Mouse (Mus musculus): ENCODE measurements around the gene Nol7.

Nol7 gene

DNA sequence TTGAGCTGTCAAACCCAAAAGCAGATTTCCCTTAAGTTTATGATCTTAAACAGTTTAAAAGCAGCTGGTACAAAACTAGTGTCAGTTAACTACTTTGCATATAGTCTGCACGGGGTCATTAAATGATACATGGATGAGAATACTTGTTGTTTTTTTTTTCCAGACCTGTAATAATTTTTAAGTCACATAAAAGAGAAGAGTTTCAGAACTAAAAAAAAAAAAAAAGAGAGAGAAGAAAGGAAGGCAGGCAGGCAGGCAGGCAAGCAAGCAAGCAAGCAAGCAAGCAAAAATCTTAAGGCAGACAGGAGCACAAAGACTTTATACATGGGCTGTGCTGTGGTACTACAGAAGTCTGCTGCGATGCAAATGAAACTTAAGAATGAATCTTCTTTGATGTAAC is 35.2 kb downstream of the Nol7 start:
- DNase-seq (ENCODE audit: low spot score) = no peak

DNA sequence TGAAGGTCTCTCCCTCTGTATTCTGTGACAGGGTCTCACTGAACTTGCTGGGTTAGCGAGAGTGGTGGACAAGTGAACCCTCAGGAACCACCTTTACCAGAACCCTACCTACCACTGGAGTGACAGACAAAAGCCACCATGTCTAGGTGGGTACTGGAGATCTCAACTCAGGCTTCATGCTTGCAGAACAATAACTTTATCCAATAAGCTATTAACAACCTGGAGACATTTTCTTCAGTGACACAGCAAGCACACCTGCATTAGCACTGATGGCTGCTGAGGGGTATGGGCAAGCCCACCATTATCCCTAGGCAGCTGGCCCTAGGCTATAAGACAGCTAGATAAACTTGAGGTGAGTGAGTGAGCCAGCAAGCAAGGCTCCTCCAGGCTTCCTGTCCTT is 42.2 kb downstream of the Nol7 start:
- no peak for DNase-seq (ENCODE audit: low spot score)

DNA sequence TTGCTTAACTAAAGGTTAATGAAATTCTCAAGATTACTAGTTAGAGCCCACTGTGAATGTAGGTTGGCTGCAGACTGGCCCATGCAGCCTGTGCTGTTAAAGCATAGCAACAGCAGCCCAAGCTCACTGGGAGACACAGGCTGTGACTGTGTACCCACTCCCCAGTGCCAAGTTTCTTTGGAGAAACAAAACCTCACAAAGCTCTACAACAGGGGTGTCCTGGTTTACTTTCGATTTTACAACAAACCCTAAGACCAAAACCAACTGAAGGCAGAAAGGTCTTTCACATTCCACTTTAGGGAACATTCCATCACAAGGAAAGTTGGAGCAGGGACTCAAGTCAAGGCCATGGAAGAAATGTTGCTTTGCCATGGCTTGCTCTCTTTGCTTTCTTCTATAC is 44.4 kb downstream of the Nol7 start:
- DNase-seq (ENCODE audit: low spot score) = no peak

DNA sequence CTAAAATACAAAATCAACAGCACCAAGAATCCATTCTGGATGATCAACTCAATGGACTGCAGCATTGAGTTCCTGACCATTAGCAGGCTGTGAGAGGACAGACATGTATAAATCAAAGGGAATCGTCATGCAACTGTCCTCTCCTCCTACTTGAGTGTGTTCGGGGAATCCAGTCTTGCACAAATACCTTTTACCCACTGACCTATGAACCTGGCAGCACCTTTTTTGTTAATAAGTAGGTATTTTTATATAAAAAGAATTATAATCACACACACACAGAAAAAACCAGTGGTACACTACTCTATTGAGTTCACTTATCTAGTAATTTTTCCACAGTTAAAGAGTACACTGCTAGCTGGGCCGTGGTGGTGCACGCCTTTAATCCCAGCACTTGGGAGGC is 45.5 kb downstream of the Nol7 start:
- DNase-seq (ENCODE audit: low spot score) = no peak

DNA sequence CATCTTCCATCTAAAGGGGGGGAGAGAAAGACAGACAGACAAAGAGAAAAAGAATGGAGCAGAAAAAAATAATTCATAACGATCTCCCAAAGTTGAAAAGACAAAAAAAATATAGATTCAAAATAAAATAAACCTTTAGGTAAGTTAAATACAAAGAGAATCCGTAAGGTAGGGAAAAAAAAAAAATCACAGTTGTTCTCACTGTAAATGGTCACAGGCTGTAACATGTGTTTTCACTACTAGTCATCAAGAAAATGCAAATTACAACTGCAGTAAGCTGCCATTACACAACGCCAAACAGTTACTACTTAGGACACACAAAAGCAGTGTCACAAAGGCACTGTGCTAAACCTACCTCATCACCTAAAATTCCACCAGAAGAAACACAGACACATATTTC is 46.5 kb downstream of the Nol7 start:
- no peak for DNase-seq (ENCODE audit: low spot score)

DNA sequence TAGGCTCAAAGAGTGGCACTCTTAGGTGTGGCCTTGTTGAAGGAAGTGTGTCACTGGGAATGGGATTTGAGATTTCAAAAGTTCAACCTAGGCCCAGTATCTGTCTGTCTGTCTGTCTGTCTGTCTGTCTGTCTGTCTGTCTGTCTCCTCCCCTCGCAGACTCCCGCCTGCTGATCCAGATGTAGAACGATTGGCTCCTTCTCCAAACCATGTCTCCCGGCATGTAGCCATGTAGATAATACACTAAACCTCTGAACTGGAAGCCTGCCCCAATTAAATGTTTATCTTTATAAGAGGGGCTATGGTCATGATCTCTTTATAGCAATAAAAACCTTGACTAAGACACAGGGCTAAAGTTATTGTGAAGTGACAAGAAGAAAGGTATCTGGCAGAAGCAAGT is 47.6 kb downstream of the Nol7 start:
- DNase-seq (ENCODE audit: low spot score) = no peak

DNA sequence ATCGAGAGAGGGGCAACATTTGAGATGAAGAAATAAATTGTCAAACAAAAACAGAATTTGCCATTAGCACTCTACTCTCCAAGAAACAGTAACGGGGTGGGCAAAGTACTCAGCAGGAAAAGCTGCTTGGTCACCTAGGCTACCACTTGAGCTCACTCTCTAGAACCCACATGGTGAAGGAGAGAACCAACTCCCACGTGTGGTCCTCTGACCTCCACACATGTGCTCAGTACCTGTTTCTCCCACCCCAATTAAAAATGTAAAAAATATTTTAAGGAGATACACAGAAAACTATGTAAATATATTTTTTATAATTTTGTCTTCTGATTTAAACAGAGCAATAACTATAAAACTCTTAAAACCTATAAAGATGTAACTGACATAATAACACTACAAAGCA is 49.5 kb downstream of the Nol7 start:
- DNase-seq (ENCODE audit: low spot score) = no peak

DNA sequence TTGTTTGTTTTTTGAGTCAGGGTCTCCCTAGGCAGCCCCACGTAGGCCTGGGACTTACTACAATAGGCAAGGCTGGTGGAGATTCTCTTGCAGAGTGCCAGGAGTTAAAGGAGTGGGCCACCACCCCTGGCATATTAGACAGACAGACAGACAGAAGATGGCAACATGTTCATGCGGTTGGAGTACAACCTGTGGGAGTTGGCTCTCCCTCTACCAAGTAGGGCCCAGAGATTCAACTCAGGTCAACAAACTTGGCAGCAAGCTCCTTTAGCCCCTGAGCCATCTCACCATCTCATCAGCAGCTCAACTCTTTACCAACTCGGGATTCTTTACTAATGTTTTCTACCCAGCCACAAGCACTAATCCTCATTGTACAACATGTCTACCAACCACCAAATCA is 52.5 kb downstream of the Nol7 start:
- no peak for DNase-seq (ENCODE audit: low spot score)

DNA sequence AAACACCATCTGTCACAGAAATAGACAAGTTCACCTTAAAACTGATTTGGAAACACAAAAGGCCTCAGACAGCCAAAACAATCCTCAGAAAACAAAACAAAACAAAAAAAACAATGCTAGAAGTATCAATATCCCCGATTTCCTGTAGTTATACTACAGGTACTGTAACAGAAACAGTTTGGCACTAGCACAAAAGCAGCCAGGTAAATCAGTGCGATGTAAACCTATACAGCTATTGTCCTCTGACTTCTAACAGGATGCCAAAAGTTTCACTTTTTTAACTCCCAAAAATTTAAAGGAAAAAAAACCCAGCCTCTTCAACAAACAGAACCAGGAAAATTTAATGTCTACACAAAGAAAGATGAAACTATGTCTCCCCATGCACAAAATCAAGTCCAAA is 54.0 kb downstream of the Nol7 start:
- DNase-seq (ENCODE audit: low spot score) = no peak

DNA sequence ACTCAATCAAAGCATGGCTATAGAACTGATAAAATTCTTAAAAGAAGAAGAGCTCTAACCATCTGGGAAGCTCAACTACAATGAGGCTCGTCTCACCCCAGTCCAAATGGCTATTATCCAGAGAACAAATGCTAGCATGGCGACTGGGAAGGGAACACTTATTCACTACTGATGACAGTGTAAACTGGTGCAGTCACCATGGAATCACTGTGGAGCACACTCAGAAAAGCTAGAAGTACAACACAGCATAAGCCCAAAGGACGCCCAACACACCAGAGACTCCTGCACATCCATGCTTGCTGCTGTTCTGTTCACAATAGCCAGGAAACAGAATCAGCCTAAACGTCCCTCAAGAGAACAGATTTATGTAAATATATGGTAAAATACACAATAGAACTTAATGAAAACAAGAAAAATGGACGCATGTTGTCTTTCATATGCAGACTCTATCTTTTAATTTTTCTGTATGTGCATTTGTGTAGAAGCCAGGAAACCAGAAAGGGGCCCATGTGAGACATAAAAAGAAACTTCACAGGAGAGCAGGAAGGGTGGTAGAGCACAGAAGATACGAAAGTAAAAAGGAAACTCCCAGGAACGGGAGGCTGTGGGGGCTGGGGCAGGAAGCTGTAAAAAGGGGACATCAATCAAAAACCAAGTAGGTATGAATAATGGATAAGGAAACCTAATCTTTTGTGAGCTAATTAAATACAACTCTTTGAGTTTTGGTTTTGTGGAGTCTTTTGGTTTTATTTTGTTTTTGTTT is 54.8 kb downstream of the Nol7 start:
- no peak for DNase-seq (ENCODE audit: low spot score)

DNA sequence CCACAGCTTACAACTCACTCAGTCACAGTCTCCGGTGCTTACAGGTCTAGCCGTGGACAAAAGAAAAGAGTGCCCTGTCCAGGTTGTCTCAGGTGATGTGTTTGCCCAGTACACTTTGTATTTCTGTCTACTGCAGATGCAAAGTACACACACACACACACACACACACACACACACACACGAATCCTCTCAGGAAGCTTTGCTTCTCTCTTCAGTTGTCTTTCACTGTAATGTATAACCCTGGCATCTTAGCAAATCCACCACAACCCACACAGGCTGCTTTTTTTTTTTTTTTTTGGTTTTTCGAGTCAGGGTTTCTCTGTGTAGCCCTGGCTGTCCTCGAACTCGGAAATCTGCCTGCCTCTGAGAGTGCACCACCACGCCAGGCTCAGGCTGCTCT is 56.2 kb downstream of the Nol7 start:
- DNase-seq (ENCODE audit: low spot score) = no peak
